ENCODE assay signal across 12 mouse cellular contexts in genomic region chr8:121875045-121875444, GRCm38 (mm10). TPM values are rescaled to one million over a fixed set of nuclear protein-coding genes. Genes with fewer than 3 reads are reported as not detected.
DNase-seq lines count a peak whose midpoint lies in the region; ATAC-seq and TF ChIP-seq lines count a peak whose summit lies in the region.
"Had no signal": no experiment of that assay in that cellular context is flagged by ENCODE, and none has a peak within 500 bp of the region (broad histone marks: within the 10 kb centered on the region; RNA-seq: fewer than 3 reads in every experiment).

No protein-coding gene starts in this region.

- 0 out of 2 replicates have a peak overlapping the region, but pooled peaks have one; percentile 3 for H3K9ac ChIP-seq in heart, postnatal 0 days (replicated peaks; ENCODE audit: low read depth, low read length)
- H3K9ac ChIP-seq in liver, adult 2 months (ENCODE audit: low read depth, low read length), result no peak overlapping the region
- no peak overlapping the region for H3K9ac ChIP-seq in liver, embryonic 11.5 days (ENCODE audit: low read depth, low read length)
- no peak overlapping the region for H3K9ac ChIP-seq in embryonic facial prominence, embryonic 14.5 days (ENCODE audit: low read depth, low read length)
- H3K9ac ChIP-seq in neural tube, embryonic 15.5 days (replicated peaks), result no peak overlapping the region
- H3K9ac ChIP-seq in forebrain, embryonic 13.5 days, result no peak overlapping the region

- intact Hi-C loops in heart, postnatal 36 days (cut with DNase I), result no loop called here

- no peaks in the 10 kb centered on the region for H3K9me3 ChIP-seq in heart, postnatal 0 days (replicated peaks; ENCODE audit: control insufficient read depth, low read length)
- no peaks in the 10 kb centered on the region for H3K9me3 ChIP-seq in liver, embryonic 11.5 days (ENCODE audit: control insufficient read depth, low read length)
- H3K9me3 ChIP-seq in embryonic facial prominence, embryonic 14.5 days (ENCODE audit: control insufficient read depth, low read length), result no peaks in the 10 kb centered on the region
- H3K9me3 ChIP-seq in neural tube, embryonic 15.5 days (replicated peaks), result no peaks in the 10 kb centered on the region
- no peaks in the 10 kb centered on the region for H3K9me3 ChIP-seq in forebrain, embryonic 13.5 days (replicated peaks)

- H3K36me3 ChIP-seq in heart, postnatal 0 days (replicated peaks; ENCODE audit: control insufficient read depth, insufficient read depth, low read length), result no peaks in the 10 kb centered on the region
- no peaks in the 10 kb centered on the region for H3K36me3 ChIP-seq in liver, adult 2 months (ENCODE audit: control insufficient read depth, insufficient read depth, low read length)
- no peaks in the 10 kb centered on the region for H3K36me3 ChIP-seq in liver, embryonic 11.5 days (ENCODE audit: control insufficient read depth, insufficient read depth, low read length)
- H3K36me3 ChIP-seq in embryonic facial prominence, embryonic 14.5 days (ENCODE audit: control insufficient read depth, insufficient read depth, low read length), result no peaks in the 10 kb centered on the region
- H3K36me3 ChIP-seq in neural tube, embryonic 15.5 days, result no peaks in the 10 kb centered on the region
- no peaks in the 10 kb centered on the region for H3K36me3 ChIP-seq in forebrain, embryonic 13.5 days (ENCODE audit: poor library complexity, severe bottlenecking)

- no peak for ATAC-seq in heart, postnatal 0 days (ENCODE audit: insufficient read depth, low read depth)
- ATAC-seq in liver, embryonic 11.5 days (replicated peaks; ENCODE audit: low FRiP score), result no peak
- no peak for ATAC-seq in embryonic facial prominence, embryonic 14.5 days (ENCODE audit: low read depth)
- ATAC-seq in neural tube, embryonic 15.5 days (ENCODE audit: low FRiP score), result no peak
- ATAC-seq in forebrain, embryonic 13.5 days, result no peak

- no peak for DNase-seq in heart, postnatal 0 days (ENCODE audit: low spot score)
- no peak for DNase-seq in heart, postnatal 36 days
- no peak for DNase-seq in liver, adult 2 months (ENCODE audit: extremely low read depth, low read depth, low spot score)
- no peak for DNase-seq in liver, embryonic 11.5 days (ENCODE audit: low spot score)
- no peak for DNase-seq in embryonic facial prominence, embryonic 14.5 days (ENCODE audit: low spot score)
- DNase-seq: adrenal gland, postnatal 10 days; lung, adult 2 months; right cerebral cortex, adult 18-20 months had no signal

- H3K79me2 ChIP-seq in liver, adult 2 months (ENCODE audit: control insufficient read depth, insufficient read depth, low read length), result no peaks in the 10 kb centered on the region

- TF ChIP-seq POLR2A in liver, adult 2 months (IDR thresholded peaks at IDR 0.05; ENCODE audit: extremely low read depth, insufficient read depth, low read length), result no peak

- TF ChIP-seq CTCF in heart, postnatal 0 days (IDR thresholded peaks at IDR 0.05; ENCODE audit: low read depth), result no peak
- no peak for TF ChIP-seq CTCF in liver, adult 2 months (IDR thresholded peaks at IDR 0.05; ENCODE audit: low read depth, low read length)

- no peak for TF ChIP-seq EP300 in heart, postnatal 0 days (IDR thresholded peaks at IDR 0.05; ENCODE audit: low read depth)

- 25% methylated on average over 3 of the region's 3 CpGs for WGBS in heart, postnatal 0 days
- WGBS in liver, adult 2 months, result 37% methylated on average over 3 of the region's 3 CpGs
- WGBS in liver, embryonic 11.5 days, result 59% methylated on average over 3 of the region's 3 CpGs
- WGBS in embryonic facial prominence, embryonic 14.5 days, result 54% methylated on average over 3 of the region's 3 CpGs
- 61% methylated on average over 3 of the region's 3 CpGs for WGBS in neural tube, embryonic 15.5 days
- WGBS in forebrain, embryonic 13.5 days, result 80% methylated on average over 3 of the region's 3 CpGs

- peaks cover 24% of the 10 kb centered on the region for H3K4me1 ChIP-seq in heart, postnatal 0 days (ENCODE audit: control insufficient read depth, insufficient read depth)
- peaks cover 2% of the 10 kb centered on the region; the same call in 1 of the 2 replicates for H3K4me1 ChIP-seq in liver, adult 2 months (ENCODE audit: control insufficient read depth, insufficient read depth, low read length)
- H3K4me1 ChIP-seq in liver, embryonic 11.5 days (replicated peaks; ENCODE audit: control insufficient read depth, insufficient read depth, low read length), result peaks cover 17% of the 10 kb centered on the region
- peaks cover 16% of the 10 kb centered on the region for H3K4me1 ChIP-seq in embryonic facial prominence, embryonic 14.5 days (ENCODE audit: control insufficient read depth, insufficient read depth, low read length)
- H3K4me1 ChIP-seq in neural tube, embryonic 15.5 days, result peaks cover 21% of the 10 kb centered on the region
- peaks cover 18% of the 10 kb centered on the region for H3K4me1 ChIP-seq in forebrain, embryonic 13.5 days

- H3K4me2 ChIP-seq in heart, postnatal 0 days (ENCODE audit: low read depth, low read length), result no peak overlapping the region
- no peak overlapping the region for H3K4me2 ChIP-seq in liver, embryonic 11.5 days
- no peak overlapping the region for H3K4me2 ChIP-seq in embryonic facial prominence, embryonic 14.5 days (ENCODE audit: low read depth, low read length)
- H3K4me2 ChIP-seq in neural tube, embryonic 15.5 days, result no peak overlapping the region
- no peak overlapping the region for H3K4me2 ChIP-seq in forebrain, embryonic 13.5 days
- H3K4me2 ChIP-seq: midbrain, embryonic 11.5 days had no signal

- H3K4me3 ChIP-seq in heart, postnatal 0 days (ENCODE audit: low read depth, low read length), result no peak overlapping the region
- no peak overlapping the region for H3K4me3 ChIP-seq in liver, adult 2 months (ENCODE audit: insufficient read depth, low read depth, low read length)
- H3K4me3 ChIP-seq in liver, embryonic 11.5 days (ENCODE audit: low read depth, low read length), result no peak overlapping the region
- H3K4me3 ChIP-seq in embryonic facial prominence, embryonic 14.5 days (ENCODE audit: low read depth, low read length), result no peak overlapping the region
- no peak overlapping the region for H3K4me3 ChIP-seq in neural tube, embryonic 15.5 days (replicated peaks)
- no peak overlapping the region for H3K4me3 ChIP-seq in forebrain, embryonic 13.5 days
- H3K4me3 ChIP-seq: erythroblast, embryonic 14.5 days had no signal

- peak overlapping the region; percentile 39; the same call in 1 of the 2 replicates for H3K27ac ChIP-seq in heart, postnatal 0 days (ENCODE audit: low read depth)
- H3K27ac ChIP-seq in liver, adult 2 months (replicated peaks; ENCODE audit: insufficient read depth, low read depth, low read length), result peak overlapping the region; percentile 49
- no peak overlapping the region for H3K27ac ChIP-seq in liver, embryonic 11.5 days (ENCODE audit: low read depth, low read length)
- peak overlapping the region; percentile 72; the same call in 1 of the 2 replicates for H3K27ac ChIP-seq in embryonic facial prominence, embryonic 14.5 days (replicated peaks; ENCODE audit: low read depth, low read length)
- peak overlapping the region; percentile 41; the same call in 1 of the 2 replicates for H3K27ac ChIP-seq in neural tube, embryonic 15.5 days (replicated peaks)
- H3K27ac ChIP-seq in forebrain, embryonic 13.5 days, result no peak overlapping the region

- no peaks in the 10 kb centered on the region for H3K27me3 ChIP-seq in heart, postnatal 0 days (ENCODE audit: control insufficient read depth, insufficient read depth, low read length)
- no peaks in the 10 kb centered on the region for H3K27me3 ChIP-seq in liver, adult 2 months (ENCODE audit: control insufficient read depth, insufficient read depth, low read length)
- H3K27me3 ChIP-seq in liver, embryonic 11.5 days (replicated peaks; ENCODE audit: control insufficient read depth, insufficient read depth, low read length), result no peaks in the 10 kb centered on the region
- no peaks in the 10 kb centered on the region for H3K27me3 ChIP-seq in embryonic facial prominence, embryonic 14.5 days (replicated peaks; ENCODE audit: control insufficient read depth, insufficient read depth, low read length)
- H3K27me3 ChIP-seq in neural tube, embryonic 15.5 days (replicated peaks), result no peaks in the 10 kb centered on the region
- no peaks in the 10 kb centered on the region for H3K27me3 ChIP-seq in forebrain, embryonic 13.5 days

RNA-seq across cellular contexts. Expression of gene Slc7a5, which starts 32.4 kb away (rescaled TPM):
- 24.7 and 27.1 TPM in 2 replicates for total RNA-seq in heart, postnatal 0 days (2014; rRNA removed; ENCODE audit: low replicate concordance)
- 5.8 and 7.1 TPM in 2 replicates for polyA plus RNA-seq in heart, postnatal 0 days (2015; fragmentation: Nextera tagmentation; extraction: Ambion mirVana)
- 1 to 10 TPM; 3.1 to 3.6 TPM for total RNA-seq in heart, postnatal 36 days (2021)
- total RNA-seq in liver, adult 2 months (2014; rRNA removed), result 1.1 and 1.9 TPM in 2 replicates
- polyA plus RNA-seq in liver, adult 2 months (2012; rRNA removed), result 2.3 and 4.5 TPM in 2 replicates
- polyA plus RNA-seq in liver, embryonic 11.5 days (2014; fragmentation: Nextera tagmentation; extraction: Ambion mirVana), result 58.2 and 61.5 TPM in 2 replicates
- polyA plus RNA-seq in embryonic facial prominence, embryonic 14.5 days (2014; fragmentation: Nextera tagmentation; extraction: Ambion mirVana), result 28.8 and 29.6 TPM in 2 replicates
- polyA plus RNA-seq in neural tube, embryonic 15.5 days (2015; fragmentation: Nextera tagmentation; extraction: Ambion mirVana), result 39.6 and 41.1 TPM in 2 replicates
- polyA plus RNA-seq in forebrain, embryonic 13.5 days (2015; fragmentation: Nextera tagmentation; extraction: Ambion mirVana), result 28.1 and 30.6 TPM in 2 replicates

RNA-seq across cellular contexts. Expression of gene Klhdc4, which starts 45.7 kb away (rescaled TPM):
- 9.4 and 16.0 TPM in 2 replicates for total RNA-seq in heart, postnatal 0 days (2014; rRNA removed; ENCODE audit: low replicate concordance)
- polyA plus RNA-seq in heart, postnatal 0 days (2015; fragmentation: Nextera tagmentation; extraction: Ambion mirVana), result 13.1 and 13.9 TPM in 2 replicates
- 10 to 100 TPM; 12.2 to 12.3 TPM for total RNA-seq in heart, postnatal 36 days (2021)
- total RNA-seq in liver, adult 2 months (2014; rRNA removed), result 14.3 and 14.8 TPM in 2 replicates
- polyA plus RNA-seq in liver, adult 2 months (2012; rRNA removed), result 6.8 and 11.9 TPM in 2 replicates
- polyA plus RNA-seq in liver, embryonic 11.5 days (2014; fragmentation: Nextera tagmentation; extraction: Ambion mirVana), result 52.8 and 54.0 TPM in 2 replicates
- polyA plus RNA-seq in embryonic facial prominence, embryonic 14.5 days (2014; fragmentation: Nextera tagmentation; extraction: Ambion mirVana), result 25.6 and 31.7 TPM in 2 replicates
- 44.4 and 44.5 TPM in 2 replicates for polyA plus RNA-seq in neural tube, embryonic 15.5 days (2015; fragmentation: Nextera tagmentation; extraction: Ambion mirVana)
- 44.3 and 50.6 TPM in 2 replicates for polyA plus RNA-seq in forebrain, embryonic 13.5 days (2015; fragmentation: Nextera tagmentation; extraction: Ambion mirVana)

Comparison
In these comparisons a context has a peak if more than half of its experiments do, and no peak if none do; other contexts are left out.
1. H3K27ac ChIP-seq: peak in heart, postnatal 0 days (single experiment), liver, adult 2 months (single experiment), embryonic facial prominence, embryonic 14.5 days (single experiment) and neural tube, embryonic 15.5 days (single experiment); none in liver, embryonic 11.5 days (single experiment) and forebrain, embryonic 13.5 days (single experiment).